ENCODE assay signal across 26 mouse cellular contexts in genomic region chr11:77782104-77782815, GRCm38 (mm10). TPM values are rescaled to one million over a fixed set of nuclear protein-coding genes. Genes with fewer than 3 reads are reported as not detected.
DNase-seq lines count a peak whose midpoint lies in the region; ATAC-seq and TF ChIP-seq lines count a peak whose summit lies in the region.
"Had no signal": no experiment of that assay in that cellular context is flagged by ENCODE, and none has a peak within 500 bp of the region (broad histone marks: within the 10 kb centered on the region; RNA-seq: fewer than 3 reads in every experiment).

No protein-coding gene starts in this region.

- no peak for TF ChIP-seq CTCF in heart, adult 2 months (IDR thresholded peaks at IDR 0.05)
- no peak for TF ChIP-seq CTCF in lung, postnatal 0 days (IDR thresholded peaks at IDR 0.05)
- TF ChIP-seq CTCF in hindbrain, postnatal 0 days (IDR thresholded peaks at IDR 0.05; ENCODE audit: low read depth): no peak

- H3K9ac ChIP-seq in heart, adult 2 months (ENCODE audit: low read depth, low read length): no peak overlapping the region
- H3K9ac ChIP-seq in lung, postnatal 0 days (replicated peaks; ENCODE audit: low read depth): no peak overlapping the region
- H3K9ac ChIP-seq in liver, embryonic 13.5 days: peak overlapping the region; percentile 77; the same call in 1 of the 2 replicates
- no peak overlapping the region for H3K9ac ChIP-seq in midbrain, embryonic 13.5 days (replicated peaks)
- H3K9ac ChIP-seq in hindbrain, postnatal 0 days (replicated peaks; ENCODE audit: low read length): no peak overlapping the region
- H3K9ac ChIP-seq: embryonic facial prominence, embryonic 12.5 days; forebrain, embryonic 15.5 days; limb, embryonic 13.5 days; midbrain, embryonic 12.5 days had no signal

- WGBS in heart, adult 2 months: 71% methylated on average over 7 of the region's 7 CpGs
- 76% methylated on average over 7 of the region's 7 CpGs for WGBS in lung, postnatal 0 days
- WGBS in liver, embryonic 13.5 days (ENCODE audit: insufficient replicate concordance): 83% methylated on average over 7 of the region's 7 CpGs
- 94% methylated on average over 7 of the region's 7 CpGs for WGBS in midbrain, embryonic 13.5 days
- 87% methylated on average over 7 of the region's 7 CpGs for WGBS in hindbrain, postnatal 0 days

- DNase-seq in heart, adult 2 months: no peak
- no peak for DNase-seq in heart, adult 8-10 months (ENCODE audit: low spot score)
- DNase-seq in lung, postnatal 0 days (ENCODE audit: low spot score): no peak
- no peak for DNase-seq in lung, postnatal 36 days
- no peak for DNase-seq in liver, embryonic 13.5 days
- no peak for DNase-seq in hindbrain, postnatal 0 days (ENCODE audit: low spot score)
- DNase-seq: heart, postnatal 4 days; kidney, postnatal 4 days; spleen, adult 18-20 months; thymus, postnatal 36 days had no signal

- H3K27ac ChIP-seq in heart, adult 2 months: peak overlapping the region; percentile 40
- peak overlapping the region; percentile 43; the same call in 1 of the 2 replicates for H3K27ac ChIP-seq in lung, postnatal 0 days (ENCODE audit: low read length)
- peak overlapping the region; percentile 97 for H3K27ac ChIP-seq in liver, embryonic 13.5 days
- H3K27ac ChIP-seq in midbrain, embryonic 13.5 days: no peak overlapping the region
- no peak overlapping the region for H3K27ac ChIP-seq in hindbrain, postnatal 0 days
- H3K27ac ChIP-seq: embryonic facial prominence, embryonic 12.5 days; forebrain, embryonic 15.5 days; midbrain, embryonic 12.5 days had no signal

- H3K79me2 ChIP-seq in heart, adult 2 months (replicated peaks; ENCODE audit: control insufficient read depth, insufficient read depth, low read length): no peaks in the 10 kb centered on the region

- peaks cover 4% of the 10 kb centered on the region for H3K36me3 ChIP-seq in heart, adult 2 months (ENCODE audit: control insufficient read depth, insufficient read depth, low read length)
- H3K36me3 ChIP-seq in lung, postnatal 0 days (ENCODE audit: insufficient read depth, low read length): no peaks in the 10 kb centered on the region; the same call in none of the 2 replicates
- H3K36me3 ChIP-seq in liver, embryonic 13.5 days: peaks cover 40% of the 10 kb centered on the region
- peaks cover 32% of the 10 kb centered on the region for H3K36me3 ChIP-seq in midbrain, embryonic 13.5 days
- H3K36me3 ChIP-seq in hindbrain, postnatal 0 days (ENCODE audit: insufficient read depth, low read length): peaks cover 12% of the 10 kb centered on the region; the same call in 1 of the 2 replicates

- H3K4me2 ChIP-seq in lung, postnatal 0 days (replicated peaks; ENCODE audit: low read depth, low read length): no peak overlapping the region
- H3K4me2 ChIP-seq in liver, embryonic 13.5 days: no peak overlapping the region
- H3K4me2 ChIP-seq in midbrain, embryonic 13.5 days (replicated peaks): no peak overlapping the region
- no peak overlapping the region for H3K4me2 ChIP-seq in hindbrain, postnatal 0 days (ENCODE audit: low read depth, low read length)
- H3K4me2 ChIP-seq: embryonic facial prominence, embryonic 12.5 days; forebrain, embryonic 15.5 days; limb, embryonic 13.5 days; midbrain, embryonic 12.5 days; neural tube, embryonic 13.5 days had no signal

- intact Hi-C loops in heart, adult 2 months (cut with DNase I): no loop called here

- ATAC-seq in lung, postnatal 0 days: no peak
- ATAC-seq in liver, embryonic 13.5 days (ENCODE audit: low read depth): no peak
- ATAC-seq in midbrain, embryonic 13.5 days: no peak
- no peak for ATAC-seq in hindbrain, postnatal 0 days
- ATAC-seq: forebrain, embryonic 15.5 days had no signal

- peaks cover 49% of the 10 kb centered on the region for H3K4me1 ChIP-seq in heart, adult 2 months (ENCODE audit: control insufficient read depth, insufficient read depth, low read length)
- peaks cover 48% of the 10 kb centered on the region for H3K4me1 ChIP-seq in lung, postnatal 0 days (ENCODE audit: insufficient read depth, low read depth, low read length)
- peaks cover 95% of the 10 kb centered on the region for H3K4me1 ChIP-seq in liver, embryonic 13.5 days (replicated peaks)
- H3K4me1 ChIP-seq in midbrain, embryonic 13.5 days (replicated peaks): peaks cover 43% of the 10 kb centered on the region
- H3K4me1 ChIP-seq in hindbrain, postnatal 0 days (ENCODE audit: insufficient read depth, low read length): peaks cover 20% of the 10 kb centered on the region

- no peak for TF ChIP-seq POLR2A in heart, adult 2 months (IDR thresholded peaks at IDR 0.05; ENCODE audit: insufficient read depth, low read depth, low read length)

- H3K27me3 ChIP-seq in heart, adult 2 months (ENCODE audit: control insufficient read depth, insufficient read depth, low read length): no peaks in the 10 kb centered on the region
- H3K27me3 ChIP-seq in lung, postnatal 0 days (replicated peaks; ENCODE audit: insufficient read depth, low read length): no peaks in the 10 kb centered on the region
- no peaks in the 10 kb centered on the region for H3K27me3 ChIP-seq in liver, embryonic 13.5 days
- no peaks in the 10 kb centered on the region for H3K27me3 ChIP-seq in midbrain, embryonic 13.5 days
- no peaks in the 10 kb centered on the region for H3K27me3 ChIP-seq in hindbrain, postnatal 0 days (ENCODE audit: insufficient read depth, low read length)
- H3K27me3 ChIP-seq: embryonic facial prominence, embryonic 12.5 days; forebrain, embryonic 15.5 days; limb, embryonic 13.5 days; midbrain, embryonic 12.5 days; neural tube, embryonic 13.5 days; Patski had no signal

- H3K4me3 ChIP-seq in heart, adult 2 months: no peak overlapping the region
- H3K4me3 ChIP-seq in lung, postnatal 0 days (ENCODE audit: low read depth, low read length): no peak overlapping the region
- H3K4me3 ChIP-seq in liver, embryonic 13.5 days (replicated peaks): no peak overlapping the region
- no peak overlapping the region for H3K4me3 ChIP-seq in midbrain, embryonic 13.5 days (replicated peaks)
- no peak overlapping the region for H3K4me3 ChIP-seq in hindbrain, postnatal 0 days (ENCODE audit: low read length)
- H3K4me3 ChIP-seq: embryonic facial prominence, embryonic 12.5 days; forebrain, embryonic 15.5 days; limb, embryonic 13.5 days; midbrain, embryonic 12.5 days; neural tube, embryonic 13.5 days had no signal

- no peak for TF ChIP-seq EP300 in heart, adult 2 months (IDR thresholded peaks at IDR 0.05; ENCODE audit: insufficient read depth, low read depth, low read length)
- TF ChIP-seq EP300 in lung, postnatal 0 days (IDR thresholded peaks at IDR 0.05): no peak

- H3K9me3 ChIP-seq in lung, postnatal 0 days (ENCODE audit: low read length): no peaks in the 10 kb centered on the region
- no peaks in the 10 kb centered on the region for H3K9me3 ChIP-seq in liver, embryonic 13.5 days (replicated peaks)
- no peaks in the 10 kb centered on the region for H3K9me3 ChIP-seq in midbrain, embryonic 13.5 days
- H3K9me3 ChIP-seq in hindbrain, postnatal 0 days (ENCODE audit: low read length): no peaks in the 10 kb centered on the region
- H3K9me3 ChIP-seq: embryonic facial prominence, embryonic 12.5 days; forebrain, embryonic 15.5 days; limb, embryonic 13.5 days; midbrain, embryonic 12.5 days; neural tube, embryonic 13.5 days had no signal

RNA-seq across cellular contexts. Expression of gene Gm10277, which starts 5.3 kb away (rescaled TPM):
- not detected for total RNA-seq in heart, adult 2 months (2021)
- polyA plus RNA-seq in heart, adult 2 months (2012; rRNA removed): not detected in 2 replicates
- not detected for total RNA-seq in heart, adult 8-10 months (2022)
- polyA plus RNA-seq in lung, postnatal 0 days (2015; fragmentation: Nextera tagmentation; extraction: Ambion mirVana): 0.90 and 1.2 TPM in 2 replicates
- polyA plus RNA-seq in liver, embryonic 13.5 days (2015; fragmentation: Nextera tagmentation; extraction: Ambion mirVana): 0.57 and 0.78 TPM in 2 replicates
- polyA plus RNA-seq in midbrain, embryonic 13.5 days (2015; fragmentation: Nextera tagmentation; extraction: Ambion mirVana): 2.9 and 3.4 TPM in 2 replicates
- not detected in 2 replicates for total RNA-seq in hindbrain, postnatal 0 days (2014; rRNA removed)
- polyA plus RNA-seq in hindbrain, postnatal 0 days (2015; fragmentation: Nextera tagmentation; extraction: Ambion mirVana): 0.69 and 0.91 TPM in 2 replicates
- total RNA-seq: adrenal gland, postnatal 10 days; gastrocnemius, postnatal 4 days; heart, postnatal 4 days; layer of hippocampus, postnatal 10 days; megakaryocyte progenitor cell, adult 5-6 weeks had no signal
- polyA plus RNA-seq: brain, embryonic 14.5 days; cerebellum, adult 2 months; cortical plate, adult 2 months had no signal

RNA-seq across cellular contexts. Expression of gene Myo18a, which starts 19.2 kb away (rescaled TPM):
- total RNA-seq in heart, adult 2 months (2021): 100 to 1,000 TPM; 240 to 274 TPM
- polyA plus RNA-seq in heart, adult 2 months (2012; rRNA removed): 98.6 and 107 TPM in 2 replicates
- total RNA-seq in heart, adult 8-10 months (2022): 100 to 1,000 TPM; 256 to 285 (median 277) TPM
- 21.6 and 33.3 TPM in 2 replicates for polyA plus RNA-seq in lung, postnatal 0 days (2015; fragmentation: Nextera tagmentation; extraction: Ambion mirVana)
- polyA plus RNA-seq in liver, embryonic 13.5 days (2015; fragmentation: Nextera tagmentation; extraction: Ambion mirVana): 17.3 and 21.8 TPM in 2 replicates
- polyA plus RNA-seq in midbrain, embryonic 13.5 days (2015; fragmentation: Nextera tagmentation; extraction: Ambion mirVana): 53.2 and 54.4 TPM in 2 replicates
- 64.6 and 68.8 TPM in 2 replicates for total RNA-seq in hindbrain, postnatal 0 days (2014; rRNA removed)
- polyA plus RNA-seq in hindbrain, postnatal 0 days (2015; fragmentation: Nextera tagmentation; extraction: Ambion mirVana): 28.2 and 29.8 TPM in 2 replicates

RNA-seq across cellular contexts. Expression of gene Cryba1, which starts 57.2 kb away (rescaled TPM):
- not detected for total RNA-seq in heart, adult 2 months (2021)
- not detected in 2 replicates for polyA plus RNA-seq in heart, adult 2 months (2012; rRNA removed)
- total RNA-seq in heart, adult 8-10 months (2022): not detected
- polyA plus RNA-seq in lung, postnatal 0 days (2015; fragmentation: Nextera tagmentation; extraction: Ambion mirVana): not detected in 2 replicates
- polyA plus RNA-seq in liver, embryonic 13.5 days (2015; fragmentation: Nextera tagmentation; extraction: Ambion mirVana): 0.24 TPM in 1 of 2 replicates, not detected in the other
- 1.2 and 1.4 TPM in 2 replicates for polyA plus RNA-seq in midbrain, embryonic 13.5 days (2015; fragmentation: Nextera tagmentation; extraction: Ambion mirVana)
- 1.5 TPM in 1 of 2 replicates, not detected in the other for total RNA-seq in hindbrain, postnatal 0 days (2014; rRNA removed)
- 0.49 and 0.51 TPM in 2 replicates for polyA plus RNA-seq in hindbrain, postnatal 0 days (2015; fragmentation: Nextera tagmentation; extraction: Ambion mirVana)
- total RNA-seq: adrenal gland, postnatal 10 days; gastrocnemius, postnatal 4 days; heart, postnatal 4 days; megakaryocyte progenitor cell, adult 5-6 weeks had no signal
- polyA plus RNA-seq: cerebellum, adult 2 months; cortical plate, adult 2 months; heart, embryonic 14.5 days; limb, embryonic 13.5 days; lung, embryonic 16.5 days; Patski had no signal

Comparison
In these comparisons a context has a peak if more than half of its experiments do, and no peak if none do; other contexts are left out.
1. H3K27ac ChIP-seq: peak in heart, adult 2 months (single experiment), lung, postnatal 0 days (single experiment) and liver, embryonic 13.5 days (single experiment); none in midbrain, embryonic 13.5 days (single experiment) and hindbrain, postnatal 0 days (single experiment).